Mouse (Mus musculus) embryonic facial prominence, embryonic 10.5 days (tissue): Measurements from ENCODE around the gene Denr. TPM values are rescaled to one million over a fixed set of nuclear protein-coding genes. Genes with fewer than 3 reads are reported as not detected.
A peak's percentile ranks its signal among the peaks of the same experiment; 100 is the strongest.

Experiments
- DNase-seq: peaks from one replicate; pipeline ENCODE4 v3.0.0-alpha.2; 2017; ENCODE audit warnings: low spot score
- H3K27ac ChIP-seq: fragments of 300-500 bp; sonication (generic); replicated peaks from 2 replicates; pipeline ENCODE4 v1.5.1; 2016; ENCODE audit warnings: mild to moderate bottlenecking
- H3K27me3 ChIP-seq: fragments of 300-500 bp; sonication (generic); replicated peaks from 2 replicates; pipeline ENCODE4 v1.6.1; 2016; ENCODE audit warnings: low read depth, mild to moderate bottlenecking; ENCODE audit not compliant: poor library complexity, severe bottlenecking
- H3K36me3 ChIP-seq: fragments of 300-500 bp; sonication (generic); replicated peaks from 2 replicates; pipeline ENCODE4 v1.6.1; 2016; ENCODE audit warnings: mild to moderate bottlenecking, moderate library complexity
- H3K4me1 ChIP-seq: fragments of 300-500 bp; sonication (generic); 2 replicates; pipeline ENCODE4 v1.6.1; 2016
- H3K4me3 ChIP-seq: fragments of 300-500 bp; sonication (generic); 2 replicates; pipeline ENCODE4 v1.5.1; 2016; ENCODE audit warnings: mild to moderate bottlenecking, moderate library complexity
- H3K9me3 ChIP-seq: fragments of 300-500 bp; sonication (generic); 2 replicates; pipeline ENCODE4 v1.6.1; 2016; ENCODE audit warnings: mild to moderate bottlenecking
- WGBS: fragments of 180-500 bp; shearing (Covaris S2); methylation state at CpG from one replicate; pipeline ENCODE4 v1.1.7; 2016; 5-methylcytosine and 5-hydroxymethylcytosine counted together
- polyA plus RNA-seq: library from polyadenylated mRNA; unstranded; fragments of >200 nt; fragmentation: Nextera tagmentation; extraction: Ambion mirVana; gene quantifications from 2 replicates; pipeline ENCODE4 v1.2.1, GENCODE M21; 2016

Gene Denr
- polyA plus RNA-seq, 1 experiment from 2014 or later = 184 TPM

GRCm38 (mm10) chr5:123884332-123884731 lies 22.6 kb upstream of the Denr start:
- Histone ChIP-seq H3K27ac (no peak overlapping the region), H3K36me3 (no peaks in the 10 kb centered on the region), H3K4me3 (no peak overlapping the region), H3K4me1 (peaks cover 9% of the 10 kb centered on the region), H3K9me3 (no peaks in the 10 kb centered on the region), H3K27me3 (no peaks in the 10 kb centered on the region)
- no peak for DNase-seq
- WGBS = 83% methylated on average over 10 of the region's 10 CpGs

- 77% methylated on average over 3 of the region's 3 CpGs for WGBS
- H3K9me3 ChIP-seq = no peaks in the 10 kb centered on the region
- H3K4me3 ChIP-seq = no peak overlapping the region
- no peaks in the 10 kb centered on the region for H3K4me1 ChIP-seq
- DNase-seq = no peak
- no peak overlapping the region for H3K27ac ChIP-seq
- H3K36me3 ChIP-seq = no peaks in the 10 kb centered on the region
- no peaks in the 10 kb centered on the region for H3K27me3 ChIP-seq
These were observed 20.6 kb upstream of the Denr start for GRCm38 (mm10) chr5:123886365-123886764.

GRCm38 (mm10) chr5:123890312-123890711 lies 16.7 kb upstream of the Denr start:
- no peaks in the 10 kb centered on the region for H3K4me1 ChIP-seq
- no peak overlapping the region for H3K4me3 ChIP-seq
- DNase-seq = no peak
- 66% methylated on average over 2 of the region's 2 CpGs for WGBS
- no peaks in the 10 kb centered on the region for H3K9me3 ChIP-seq
- no peaks in the 10 kb centered on the region for H3K36me3 ChIP-seq
- no peaks in the 10 kb centered on the region for H3K27me3 ChIP-seq
- H3K27ac ChIP-seq = no peak overlapping the region

- no peaks in the 10 kb centered on the region for H3K27me3 ChIP-seq
- no peaks in the 10 kb centered on the region for H3K4me1 ChIP-seq
- no peak overlapping the region for H3K4me3 ChIP-seq
- 82% methylated on average over 5 of the region's 5 CpGs for WGBS
- H3K27ac ChIP-seq = no peak overlapping the region
- no peaks in the 10 kb centered on the region for H3K36me3 ChIP-seq
- DNase-seq = no peak
- no peaks in the 10 kb centered on the region for H3K9me3 ChIP-seq
These were observed 16.0 kb upstream of the Denr start for GRCm38 (mm10) chr5:123890987-123891386.

- DNase-seq = peak; percentile 36
These were observed 15.3 kb upstream of the Denr start for GRCm38 (mm10) chr5:123891669-123892068.

GRCm38 (mm10) chr5:123893520-123893919 lies 13.5 kb upstream of the Denr start:
- H3K4me1 ChIP-seq = no peaks in the 10 kb centered on the region
- H3K9me3 ChIP-seq = no peaks in the 10 kb centered on the region
- H3K27me3 ChIP-seq = no peaks in the 10 kb centered on the region
- WGBS = 94% methylated on average over 5 of the region's 5 CpGs
- no peak for DNase-seq
- no peak overlapping the region for H3K27ac ChIP-seq
- H3K36me3 ChIP-seq = no peaks in the 10 kb centered on the region
- H3K4me3 ChIP-seq = no peak overlapping the region

More at GRCm38 (mm10) chr5:123891669-123892068, 15.3 kb upstream of the Denr start:
- Histone ChIP-seq H3K9me3 (no peaks in the 10 kb centered on the region), H3K4me3 (no peak overlapping the region), H3K36me3 (no peaks in the 10 kb centered on the region), H3K4me1 (no peaks in the 10 kb centered on the region), H3K27ac (no peak overlapping the region), H3K27me3 (no peaks in the 10 kb centered on the region)
- WGBS = 44% methylated on average over 6 of the region's 6 CpGs

- Histone ChIP-seq H3K4me3 (no peak overlapping the region), H3K36me3 (no peaks in the 10 kb centered on the region), H3K27me3 (no peaks in the 10 kb centered on the region), H3K9me3 (no peaks in the 10 kb centered on the region), H3K4me1 (no peaks in the 10 kb centered on the region), H3K27ac (no peak overlapping the region)
- DNase-seq = no peak
- 86% methylated on average over 11 of the region's 11 CpGs for WGBS
These were observed 10.6 kb upstream of the Denr start for GRCm38 (mm10) chr5:123896395-123896794.

- WGBS = 87% methylated on average over 13 of the region's 13 CpGs
- Histone ChIP-seq H3K36me3 (no peaks in the 10 kb centered on the region), H3K4me1 (no peaks in the 10 kb centered on the region), H3K27ac (no peak overlapping the region), H3K4me3 (no peak overlapping the region), H3K27me3 (no peaks in the 10 kb centered on the region), H3K9me3 (no peaks in the 10 kb centered on the region)
- DNase-seq = no peak
These were observed 9.6 kb upstream of the Denr start for GRCm38 (mm10) chr5:123897352-123897751.

- Histone ChIP-seq H3K4me1 (peaks cover 17% of the 10 kb centered on the region), H3K9me3 (no peaks in the 10 kb centered on the region), H3K4me3 (no peak overlapping the region), H3K27ac (no peak overlapping the region), H3K36me3 (peaks cover 11% of the 10 kb centered on the region), H3K27me3 (no peaks in the 10 kb centered on the region)
- WGBS = 72% methylated on average over 11 of the region's 11 CpGs
- DNase-seq = no peak
These were observed 2.8 kb upstream of the Denr start for GRCm38 (mm10) chr5:123904059-123904672.

GRCm38 (mm10) chr5:123906146-123906975 lies 614 bp upstream of the Denr start:
- H3K4me1 ChIP-seq = peaks cover 17% of the 10 kb centered on the region
- H3K36me3 ChIP-seq = peaks cover 33% of the 10 kb centered on the region
- peak overlapping the region; percentile 100 for H3K4me3 ChIP-seq
- peak overlapping the region; percentile 98 for H3K27ac ChIP-seq
- H3K27me3 ChIP-seq = no peaks in the 10 kb centered on the region
- DNase-seq = no peak
- H3K9me3 ChIP-seq = no peaks in the 10 kb centered on the region
- WGBS = 74% methylated on average over 17 of the region's 17 CpGs

- H3K27me3 ChIP-seq = no peaks in the 10 kb centered on the region
- H3K4me1 ChIP-seq = peaks cover 17% of the 10 kb centered on the region
- H3K9me3 ChIP-seq = no peaks in the 10 kb centered on the region
- peaks cover 45% of the 10 kb centered on the region for H3K36me3 ChIP-seq
- no peak for DNase-seq
- peak overlapping the region; percentile 100 for H3K4me3 ChIP-seq
- 4% methylated on average over 10 of the region's 10 CpGs for WGBS
- peak overlapping the region; percentile 98 for H3K27ac ChIP-seq
These were observed 629 bp downstream of the Denr start for GRCm38 (mm10) chr5:123907631-123907977.

GRCm38 (mm10) chr5:123914852-123915251 lies 7.9 kb downstream of the Denr start:
- H3K4me3 ChIP-seq = no peak overlapping the region
- no peaks in the 10 kb centered on the region for H3K9me3 ChIP-seq
- H3K27me3 ChIP-seq = no peaks in the 10 kb centered on the region
- no peaks in the 10 kb centered on the region for H3K4me1 ChIP-seq
- H3K36me3 ChIP-seq = peaks cover 99% of the 10 kb centered on the region
- no peak for DNase-seq
- H3K27ac ChIP-seq = no peak overlapping the region
- 91% methylated on average over 3 of the region's 3 CpGs for WGBS

GRCm38 (mm10) chr5:123922112-123922511 lies 15.1 kb downstream of the Denr start:
- 95% methylated on average over 6 of the region's 6 CpGs for WGBS
- no peaks in the 10 kb centered on the region for H3K9me3 ChIP-seq
- H3K36me3 ChIP-seq = peaks cover 95% of the 10 kb centered on the region
- no peak overlapping the region for H3K4me3 ChIP-seq
- no peak for DNase-seq
- H3K27ac ChIP-seq = no peak overlapping the region
- H3K27me3 ChIP-seq = no peaks in the 10 kb centered on the region
- no peaks in the 10 kb centered on the region for H3K4me1 ChIP-seq
